Mouse (Mus musculus): ENCODE results near the gene Adamts17. TPM values are rescaled to one million over a fixed set of nuclear protein-coding genes. Genes with fewer than 3 reads are reported as not detected.

Adamts17 gene
- total and polyA plus RNA-seq, 3 experiments = not detected

DNA sequence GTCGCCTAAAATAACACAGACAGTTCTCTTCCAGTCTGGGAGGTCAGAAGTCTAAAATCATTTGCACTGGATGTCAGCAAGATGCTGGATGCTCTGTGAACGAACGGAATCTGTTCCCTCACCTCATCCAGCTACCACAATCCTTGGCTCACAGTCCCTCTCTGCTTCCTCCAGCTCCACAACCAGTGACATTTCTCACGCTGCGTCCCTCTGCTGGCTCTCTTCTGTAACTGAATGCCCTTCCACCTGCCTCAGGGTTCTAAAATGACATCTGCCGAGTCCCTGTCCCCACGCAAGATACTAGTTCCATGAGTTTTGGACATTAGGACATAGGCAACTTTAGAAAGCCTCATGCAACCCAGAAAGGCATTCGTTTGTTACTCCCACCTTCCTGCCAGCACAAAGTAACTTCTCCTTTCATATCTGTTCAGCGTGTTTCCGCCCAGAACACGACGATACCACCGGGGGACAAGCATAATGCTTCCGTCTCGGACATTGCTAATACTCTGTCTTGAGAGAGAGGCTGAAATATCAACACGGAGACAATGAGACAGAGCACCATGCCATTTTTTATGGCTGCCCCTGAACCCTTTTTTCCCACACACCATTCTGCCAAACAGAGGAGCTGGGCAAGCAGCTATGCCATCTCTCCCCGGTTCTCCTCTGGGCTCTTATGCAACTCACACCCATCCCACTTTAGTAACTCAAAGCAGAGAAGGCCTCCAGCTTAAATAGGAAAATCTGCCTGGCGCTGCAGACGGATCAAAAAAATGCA is 27.6 kb downstream of the Adamts17 start:
- Histone ChIP-seq H3K79me2 (replicated peaks; ENCODE audit: control insufficient read depth, extremely low read depth, insufficient read depth, poor library complexity, severe bottlenecking) (no peaks in the 10 kb centered on the region), H3K9me3 (replicated peaks; ENCODE audit: low read length) (peaks cover 3% of the 10 kb centered on the region), H3K9ac (ENCODE audit: insufficient read depth, low read depth) (no peak overlapping the region), H3K4me3 (replicated peaks in 1 of 3; ENCODE audit: low read depth in 2 of 3, low read length in 2 of 3, poor library complexity in 1 of 3) (no peak overlapping the region), H3K4me1 (ENCODE audit: control insufficient read depth in 1 of 2, insufficient read depth in 2 of 2) (no peaks in the 10 kb centered on the region), H3K36me3 (replicated peaks in 1 of 2; ENCODE audit: control insufficient read depth in 1 of 2, insufficient read depth in 1 of 2, low read length in 1 of 2) (no peaks in the 10 kb centered on the region), H3K4me2 (ENCODE audit: insufficient read depth, low read depth, poor library complexity, severe bottlenecking) (peak overlapping the region; percentile 17; the same call in 1 of the 2 replicates), H3K27me3 (replicated peaks) (peaks cover 74% of the 10 kb centered on the region), H3K27ac (ENCODE audit: insufficient read depth, low read depth) (no peak overlapping the region)
- TF ChIP-seq CTCF (conservative IDR thresholded peaks at IDR 0.05 in 1 of 2, IDR thresholded peaks at IDR 0.05 in 1 of 2; ENCODE audit: low read depth in 2 of 2, low read length in 2 of 2) (peak in 1 of 2 experiments; percentile 23; a peak in 2 of 4 replicates), ZNF384 (IDR thresholded peaks at IDR 0.05; ENCODE audit: low read depth, low read length) (no peak)
- dilution Hi-C loops (cut with MboI; ENCODE audit: extremely low pct_ligation_motif_present, extremely low pct_unique_long_range_greater_than_20kb, low sequenced_read_pairs) = no loop called here
- in situ Hi-C loops (cut with MboI; ENCODE audit: low pct_ligation_motif_present, low pct_unique_long_range_greater_than_20kb, low sequenced_read_pairs) = no loop called here
- no peak for DNase-seq (ENCODE audit: extremely low read depth)

DNA sequence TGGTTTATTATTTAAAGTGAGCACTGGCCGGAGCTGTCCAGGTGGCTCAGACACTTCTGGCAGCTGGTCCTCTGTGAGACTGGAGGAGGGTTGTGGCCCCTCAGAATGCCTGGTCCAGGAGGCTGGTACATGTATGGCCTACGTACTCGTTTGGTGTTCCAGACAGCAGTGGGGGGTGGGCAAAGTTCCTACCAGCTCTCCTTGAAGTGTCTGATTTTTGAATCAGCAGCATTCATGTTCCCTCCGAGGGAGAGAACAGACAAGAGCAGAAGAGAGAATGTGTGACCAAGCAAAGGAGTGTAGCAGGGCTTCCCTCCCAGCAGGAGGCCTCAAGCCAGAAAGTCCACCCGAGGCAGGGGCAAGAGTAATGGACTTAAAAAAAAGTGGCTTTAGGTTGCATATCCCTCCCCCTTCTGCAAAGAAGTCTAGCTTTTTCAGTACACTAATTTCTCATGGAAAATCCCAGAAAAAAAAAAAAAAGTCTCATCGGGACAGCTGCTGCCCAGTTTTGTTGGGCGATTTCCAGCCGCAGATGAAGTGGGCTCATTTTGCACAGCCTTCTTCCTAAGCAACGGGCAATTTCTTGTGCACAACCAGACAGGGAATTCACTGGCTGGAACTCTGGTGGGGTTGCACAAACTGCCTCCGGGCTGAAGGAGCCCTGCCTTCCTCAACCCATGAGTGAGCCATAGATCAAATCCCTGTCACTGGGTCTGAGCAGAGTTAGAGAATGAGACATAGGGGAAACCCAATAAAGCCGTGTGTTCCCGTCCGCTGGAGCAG is 28.4 kb downstream of the Adamts17 start:
- in situ Hi-C loops (cut with MboI; ENCODE audit: low pct_ligation_motif_present, low pct_unique_long_range_greater_than_20kb, low sequenced_read_pairs) = no loop called here
- Histone ChIP-seq H3K4me1 (ENCODE audit: control insufficient read depth in 1 of 2, insufficient read depth in 2 of 2) (no peaks in the 10 kb centered on the region), H3K27ac (ENCODE audit: insufficient read depth, low read depth) (no peak overlapping the region), H3K9ac (ENCODE audit: insufficient read depth, low read depth) (no peak overlapping the region), H3K79me2 (replicated peaks; ENCODE audit: control insufficient read depth, extremely low read depth, insufficient read depth, poor library complexity, severe bottlenecking) (no peaks in the 10 kb centered on the region), H3K36me3 (replicated peaks in 1 of 2; ENCODE audit: control insufficient read depth in 1 of 2, insufficient read depth in 1 of 2, low read length in 1 of 2) (no peaks in the 10 kb centered on the region), H3K4me2 (ENCODE audit: insufficient read depth, low read depth, poor library complexity, severe bottlenecking) (no peak overlapping the region), H3K27me3 (replicated peaks) (peaks cover 72% of the 10 kb centered on the region), H3K9me3 (replicated peaks; ENCODE audit: low read length) (peaks cover 3% of the 10 kb centered on the region), H3K4me3 (replicated peaks in 1 of 3; ENCODE audit: low read depth in 2 of 3, low read length in 2 of 3, poor library complexity in 1 of 3) (no peak overlapping the region)
- no peak for DNase-seq (ENCODE audit: extremely low read depth)
- dilution Hi-C loops (cut with MboI; ENCODE audit: extremely low pct_ligation_motif_present, extremely low pct_unique_long_range_greater_than_20kb, low sequenced_read_pairs) = no loop called here
- no peak for TF ChIP-seq JUND (conservative IDR thresholded peaks at IDR 0.05; ENCODE audit: low read depth, low read length)
- no peak for TF ChIP-seq CTCF (conservative IDR thresholded peaks at IDR 0.05 in 1 of 2, IDR thresholded peaks at IDR 0.05 in 1 of 2; ENCODE audit: low read depth in 2 of 2, low read length in 2 of 2)
- TF ChIP-seq POLR2AphosphoS2 (IDR thresholded peaks at IDR 0.05; ENCODE audit: low read depth, low read length) = no peak
- TF ChIP-seq UBTF (IDR thresholded peaks at IDR 0.05; ENCODE audit: low read depth, low read length) = no peak
- TF ChIP-seq CHD1 (IDR thresholded peaks at IDR 0.05; ENCODE audit: low read depth, low read length) = no peak
- no peak for TF ChIP-seq IRF4 (IDR thresholded peaks at IDR 0.05; ENCODE audit: low read depth, low read length)
- TF ChIP-seq JUN (IDR thresholded peaks at IDR 0.05; ENCODE audit: insufficient read depth, low read depth, low read length) = no peak
- TF ChIP-seq CHD2 (IDR thresholded peaks at IDR 0.05; ENCODE audit: low read length) = no peak
- no peak for TF ChIP-seq E2F4 (IDR thresholded peaks at IDR 0.05; ENCODE audit: insufficient replicate concordance, low read depth, low read length)
- TF ChIP-seq POLR2A (IDR thresholded peaks at IDR 0.05; ENCODE audit: low read depth, low read length) = no peak
- TF ChIP-seq MAX (IDR thresholded peaks at IDR 0.05; ENCODE audit: low read length) = no peak
- no peak for TF ChIP-seq USF2 (conservative IDR thresholded peaks at IDR 0.05; ENCODE audit: low read depth, low read length)
- no peak for TF ChIP-seq MYC (IDR thresholded peaks at IDR 0.05; ENCODE audit: low read depth, low read length)
- TF ChIP-seq MXI1 (IDR thresholded peaks at IDR 0.05; ENCODE audit: low read depth, low read length) = no peak
